Mouse (Mus musculus): ENCODE results near the gene Tmem119. TPM values are rescaled to one million over a fixed set of nuclear protein-coding genes. Genes with fewer than 3 reads are reported as not detected.
"Not testable (repeated sequence)": the region's sequence is repeated elsewhere in the genome, so short reads cannot be mapped to it uniquely, and the experiment has no call there.

Tmem119 gene
- polyA plus RNA-seq, 1 experiment from 2014 or later, result 5.0 TPM

DNA sequence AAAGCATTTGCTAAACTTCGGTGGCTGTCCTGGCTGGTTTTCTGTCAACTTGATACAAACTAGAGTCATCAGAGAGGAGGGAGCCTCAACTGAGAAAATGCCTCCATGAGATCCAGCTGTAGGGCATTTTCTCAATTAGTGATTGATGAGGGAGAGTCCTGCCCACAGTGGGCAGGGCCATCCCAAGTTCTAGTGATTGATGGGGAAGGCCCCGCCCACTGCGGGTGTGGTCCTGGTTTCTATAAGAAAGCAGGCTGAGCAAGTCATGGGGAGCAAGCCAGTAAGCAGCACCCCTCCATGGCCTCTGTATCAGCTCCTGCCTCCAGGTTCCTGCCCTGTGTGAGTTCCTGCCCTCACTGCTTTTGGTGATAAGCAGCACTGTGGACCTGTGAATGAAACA lies 16.2 kb downstream of the Tmem119 start:
- ATAC-seq (ENCODE audit: low FRiP score); H3K9me3 ChIP-seq (ENCODE audit: control insufficient read depth, low read length); H3K9ac ChIP-seq; H3K27ac ChIP-seq; H3K36me3 ChIP-seq (replicated peaks; ENCODE audit: control insufficient read depth, insufficient read depth); H3K4me3 ChIP-seq (replicated peaks; ENCODE audit: low read length); DNase-seq (ENCODE audit: low spot score); H3K4me2 ChIP-seq (replicated peaks); H3K4me1 ChIP-seq (replicated peaks; ENCODE audit: control insufficient read depth, insufficient read depth, low read length); H3K27me3 ChIP-seq (ENCODE audit: control insufficient read depth, insufficient read depth, low read length): not testable (repeated sequence)
- WGBS, result 37% methylated on average over 3 of the region's 3 CpGs

DNA sequence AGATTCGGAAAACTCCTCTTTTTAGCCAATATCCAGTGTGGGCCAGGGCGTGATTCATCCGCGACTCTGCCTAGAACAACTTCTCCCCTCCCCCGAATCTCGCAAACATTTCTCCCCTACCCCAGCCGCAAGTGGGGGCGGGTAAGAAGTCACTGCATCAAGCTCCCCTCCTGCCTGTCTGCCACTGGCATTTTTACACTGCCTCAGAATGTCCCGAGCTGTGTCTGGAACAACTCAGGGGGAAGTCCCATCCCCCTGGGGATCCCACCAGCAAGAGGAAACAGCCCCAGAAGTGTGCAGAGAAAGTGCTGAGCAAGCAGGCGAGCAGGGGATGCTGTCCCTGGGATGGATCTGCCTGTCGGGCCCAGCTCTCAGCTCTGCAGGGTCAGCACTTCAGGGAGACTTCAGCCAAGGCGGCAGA lies 16.7 kb downstream of the Tmem119 start:
- Histone ChIP-seq H3K4me3 (replicated peaks; ENCODE audit: low read length) (no peak overlapping the region), H3K4me1 (replicated peaks; ENCODE audit: control insufficient read depth, insufficient read depth, low read length) (no peaks in the 10 kb centered on the region), H3K4me2 (replicated peaks) (no peak overlapping the region), H3K36me3 (replicated peaks; ENCODE audit: control insufficient read depth, insufficient read depth) (peaks cover 3% of the 10 kb centered on the region), H3K9ac (no peak overlapping the region), H3K27ac (no peak overlapping the region), H3K27me3 (ENCODE audit: control insufficient read depth, insufficient read depth, low read length) (no peaks in the 10 kb centered on the region; the same call in 1 of the 2 replicates), H3K9me3 (ENCODE audit: control insufficient read depth, low read length) (no peaks in the 10 kb centered on the region)
- DNase-seq (ENCODE audit: low spot score) (no peak), ATAC-seq (ENCODE audit: low FRiP score) (no peak)
- WGBS, result 18% methylated on average over 12 of the region's 12 CpGs

- Histone ChIP-seq H3K9ac (no peak overlapping the region), H3K4me1 (replicated peaks; ENCODE audit: control insufficient read depth, insufficient read depth, low read length) (no peaks in the 10 kb centered on the region), H3K27me3 (ENCODE audit: control insufficient read depth, insufficient read depth, low read length) (no peaks in the 10 kb centered on the region; the same call in 1 of the 2 replicates), H3K36me3 (replicated peaks; ENCODE audit: control insufficient read depth, insufficient read depth) (peaks cover 10% of the 10 kb centered on the region), H3K4me2 (replicated peaks) (no peak overlapping the region), H3K4me3 (replicated peaks; ENCODE audit: low read length) (no peak overlapping the region), H3K27ac (no peak overlapping the region), H3K9me3 (ENCODE audit: control insufficient read depth, low read length) (no peaks in the 10 kb centered on the region)
- DNase-seq (ENCODE audit: low spot score), result no peak
- no peak for ATAC-seq (ENCODE audit: low FRiP score)
- 91% methylated on average over 7 of the region's 7 CpGs for WGBS
Measured at GRCm38 (mm10) chr5:113782624-113783023, 17.7 kb downstream of the Tmem119 start.

GRCm38 (mm10) chr5:113781875-113782274 lies 18.4 kb downstream of the Tmem119 start:
- Histone ChIP-seq H3K4me3 (replicated peaks; ENCODE audit: low read length) (no peak overlapping the region), H3K27me3 (ENCODE audit: control insufficient read depth, insufficient read depth, low read length) (no peaks in the 10 kb centered on the region; the same call in 1 of the 2 replicates), H3K36me3 (replicated peaks; ENCODE audit: control insufficient read depth, insufficient read depth) (peaks cover 16% of the 10 kb centered on the region), H3K9ac (no peak overlapping the region), H3K4me1 (replicated peaks; ENCODE audit: control insufficient read depth, insufficient read depth, low read length) (no peaks in the 10 kb centered on the region), H3K27ac (no peak overlapping the region), H3K9me3 (ENCODE audit: control insufficient read depth, low read length) (no peaks in the 10 kb centered on the region), H3K4me2 (replicated peaks) (no peak overlapping the region)
- DNase-seq (ENCODE audit: low spot score) (no peak), ATAC-seq (ENCODE audit: low FRiP score) (no peak)
- WGBS, result 81% methylated on average over 7 of the region's 7 CpGs

GRCm38 (mm10) chr5:113781254-113781653 lies 19.1 kb downstream of the Tmem119 start:
- H3K4me3 ChIP-seq (replicated peaks; ENCODE audit: low read length), result no peak overlapping the region
- no peak overlapping the region for H3K4me2 ChIP-seq (replicated peaks)
- ATAC-seq (ENCODE audit: low FRiP score), result no peak
- H3K9me3 ChIP-seq (ENCODE audit: control insufficient read depth, low read length), result no peaks in the 10 kb centered on the region
- H3K27ac ChIP-seq, result no peak overlapping the region
- WGBS, result 86% methylated on average over 7 of the region's 7 CpGs
- no peaks in the 10 kb centered on the region; the same call in 1 of the 2 replicates for H3K27me3 ChIP-seq (ENCODE audit: control insufficient read depth, insufficient read depth, low read length)
- peaks cover 22% of the 10 kb centered on the region for H3K36me3 ChIP-seq (replicated peaks; ENCODE audit: control insufficient read depth, insufficient read depth)
- no peaks in the 10 kb centered on the region for H3K4me1 ChIP-seq (replicated peaks; ENCODE audit: control insufficient read depth, insufficient read depth, low read length)
- no peak overlapping the region for H3K9ac ChIP-seq
- no peak for DNase-seq (ENCODE audit: low spot score)

- ATAC-seq (ENCODE audit: low FRiP score) (no peak), DNase-seq (ENCODE audit: low spot score) (no peak)
- Histone ChIP-seq H3K9ac (no peak overlapping the region), H3K4me3 (replicated peaks; ENCODE audit: low read length) (no peak overlapping the region), H3K36me3 (replicated peaks; ENCODE audit: control insufficient read depth, insufficient read depth) (peaks cover 27% of the 10 kb centered on the region), H3K9me3 (ENCODE audit: control insufficient read depth, low read length) (no peaks in the 10 kb centered on the region), H3K4me1 (replicated peaks; ENCODE audit: control insufficient read depth, insufficient read depth, low read length) (no peaks in the 10 kb centered on the region), H3K4me2 (replicated peaks) (no peak overlapping the region), H3K27ac (no peak overlapping the region), H3K27me3 (ENCODE audit: control insufficient read depth, insufficient read depth, low read length) (no peaks in the 10 kb centered on the region; the same call in 1 of the 2 replicates)
- 90% methylated on average over 5 of the region's 5 CpGs for WGBS
Measured at GRCm38 (mm10) chr5:113780763-113781162, 19.6 kb downstream of the Tmem119 start.

DNA sequence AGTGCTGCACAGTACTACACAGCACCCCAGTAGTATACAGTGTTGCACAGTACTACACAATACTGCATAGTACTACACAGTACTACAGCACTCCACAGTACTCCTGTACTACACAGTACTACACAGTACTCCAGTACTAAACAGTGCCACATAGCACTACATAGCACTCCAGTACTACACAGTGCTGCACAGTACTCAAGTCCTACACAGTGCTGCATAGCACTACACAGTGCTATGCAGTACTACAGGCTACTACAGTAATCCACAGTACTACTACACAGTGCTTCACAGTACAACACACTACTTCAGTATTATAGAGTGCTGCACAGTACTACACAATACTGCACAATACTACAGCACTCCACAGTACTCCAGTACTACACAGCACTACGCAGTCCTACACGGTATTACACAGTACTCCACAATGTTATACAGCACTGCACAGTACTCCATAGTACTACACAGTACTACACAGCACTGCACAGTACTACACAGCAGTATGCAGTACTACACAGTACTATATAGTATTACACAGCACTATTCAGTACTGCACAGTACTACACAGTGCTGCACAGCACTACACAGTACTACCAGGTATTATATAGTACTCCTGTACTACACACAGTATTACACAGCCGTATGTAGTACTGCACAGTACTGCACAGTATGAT lies 20.1 kb downstream of the Tmem119 start:
- no peaks in the 10 kb centered on the region for H3K9me3 ChIP-seq (ENCODE audit: control insufficient read depth, low read length)
- DNase-seq (ENCODE audit: low spot score) (no peak), ATAC-seq (ENCODE audit: low FRiP score) (0 out of 2 replicates have a peak, but pooled peaks have one; percentile 27)
- H3K9ac ChIP-seq, result no peak overlapping the region
- H3K36me3 ChIP-seq (replicated peaks; ENCODE audit: control insufficient read depth, insufficient read depth), result peaks cover 32% of the 10 kb centered on the region
- H3K4me2 ChIP-seq (replicated peaks), result no peak overlapping the region
- no peak overlapping the region for H3K4me3 ChIP-seq (replicated peaks; ENCODE audit: low read length)
- no peaks in the 10 kb centered on the region; the same call in 1 of the 2 replicates for H3K27me3 ChIP-seq (ENCODE audit: control insufficient read depth, insufficient read depth, low read length)
- 96% methylated on average over 3 of the region's 3 CpGs for WGBS
- no peaks in the 10 kb centered on the region for H3K4me1 ChIP-seq (replicated peaks; ENCODE audit: control insufficient read depth, insufficient read depth, low read length)
- H3K27ac ChIP-seq, result no peak overlapping the region

DNA sequence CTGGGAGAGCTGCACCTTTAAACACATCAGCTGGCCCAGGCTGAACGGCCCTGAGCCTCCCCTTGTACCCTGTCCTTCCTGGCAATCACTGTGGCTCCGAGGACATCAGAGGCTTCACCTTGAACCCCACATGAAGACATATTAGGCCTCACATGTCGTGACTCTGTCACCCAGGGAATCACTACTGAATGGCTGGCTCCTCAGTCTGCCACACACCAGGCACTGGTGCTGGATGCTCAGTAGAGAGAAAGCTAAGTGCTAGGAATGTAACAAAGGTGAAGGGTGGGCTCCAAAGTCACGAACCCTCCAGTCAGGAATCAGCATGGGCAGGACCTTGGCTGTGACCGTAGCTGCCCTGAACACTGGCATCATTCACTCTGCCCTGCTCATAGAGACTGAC lies 20.7 kb downstream of the Tmem119 start:
- Histone ChIP-seq H3K36me3 (replicated peaks; ENCODE audit: control insufficient read depth, insufficient read depth) (peaks cover 38% of the 10 kb centered on the region), H3K9ac (no peak overlapping the region), H3K27ac (no peak overlapping the region), H3K4me2 (replicated peaks) (no peak overlapping the region), H3K9me3 (ENCODE audit: control insufficient read depth, low read length) (no peaks in the 10 kb centered on the region), H3K4me1 (replicated peaks; ENCODE audit: control insufficient read depth, insufficient read depth, low read length) (no peaks in the 10 kb centered on the region), H3K4me3 (replicated peaks; ENCODE audit: low read length) (no peak overlapping the region), H3K27me3 (ENCODE audit: control insufficient read depth, insufficient read depth, low read length) (no peaks in the 10 kb centered on the region; the same call in 1 of the 2 replicates)
- ATAC-seq (ENCODE audit: low FRiP score), result no peak
- 72% methylated on average over 5 of the region's 5 CpGs for WGBS
- no peak for DNase-seq (ENCODE audit: low spot score)

- H3K4me2 ChIP-seq (replicated peaks); H3K9ac ChIP-seq; H3K9me3 ChIP-seq (ENCODE audit: control insufficient read depth, low read length); DNase-seq (ENCODE audit: low spot score); H3K27me3 ChIP-seq (ENCODE audit: control insufficient read depth, insufficient read depth, low read length); H3K27ac ChIP-seq; H3K4me1 ChIP-seq (replicated peaks; ENCODE audit: control insufficient read depth, insufficient read depth, low read length); ATAC-seq (ENCODE audit: low FRiP score); H3K4me3 ChIP-seq (replicated peaks; ENCODE audit: low read length): not testable (repeated sequence)
- WGBS, result 93% methylated on average over 8 of the region's 8 CpGs
- peaks cover 40% of the 10 kb centered on the region for H3K36me3 ChIP-seq (replicated peaks; ENCODE audit: control insufficient read depth, insufficient read depth)
Measured at GRCm38 (mm10) chr5:113777728-113778127, 22.6 kb downstream of the Tmem119 start.

DNA sequence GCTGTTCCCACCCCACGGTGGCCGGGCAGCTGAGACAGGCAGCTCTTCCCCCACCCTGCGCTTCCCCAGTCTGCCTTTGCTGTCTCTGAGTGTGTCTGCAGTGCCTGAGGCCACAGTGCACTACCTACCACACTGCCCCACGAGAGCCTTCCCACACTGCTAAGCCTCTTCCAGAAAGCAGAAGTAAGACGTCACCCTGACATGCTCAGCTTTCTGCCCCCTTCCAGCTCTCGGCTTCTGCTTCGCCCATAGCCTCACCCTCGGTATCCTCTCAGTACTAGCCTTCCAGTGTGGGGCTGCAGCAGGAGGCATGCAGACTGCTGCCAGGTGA lies 23.5 kb downstream of the Tmem119 start:
- Histone ChIP-seq H3K27ac (no peak overlapping the region), H3K27me3 (ENCODE audit: control insufficient read depth, insufficient read depth, low read length) (no peaks in the 10 kb centered on the region), H3K9ac (no peak overlapping the region), H3K36me3 (replicated peaks; ENCODE audit: control insufficient read depth, insufficient read depth) (peaks cover 40% of the 10 kb centered on the region), H3K4me1 (replicated peaks; ENCODE audit: control insufficient read depth, insufficient read depth, low read length) (no peaks in the 10 kb centered on the region; the same call in 1 of the 2 replicates), H3K4me2 (replicated peaks) (no peak overlapping the region), H3K9me3 (ENCODE audit: control insufficient read depth, low read length) (no peaks in the 10 kb centered on the region), H3K4me3 (replicated peaks; ENCODE audit: low read length) (no peak overlapping the region)
- ATAC-seq (ENCODE audit: low FRiP score), result no peak
- no peak for DNase-seq (ENCODE audit: low spot score)
- 91% methylated on average over 8 of the region's 8 CpGs for WGBS

Data from hindbrain, embryonic 14.5 days (tissue).